Mouse (Mus musculus) G1E (cell line): ENCODE measurements around the gene Lrrc8a. TPM values are rescaled to one million over a fixed set of nuclear protein-coding genes. Genes with fewer than 3 reads are reported as not detected.
A peak's percentile ranks its signal among the peaks of the same experiment; 100 is the strongest.

Experiments used
- ATAC-seq: 2 replicates; pipeline ENCODE4 v1.8.0; 2016; ENCODE audit warnings: mild to moderate bottlenecking; ENCODE audit not compliant: insufficient number of reproducible peaks, poor library complexity, low FRiP score, severe bottlenecking; ENCODE audit errors: extremely low read depth
- DNase-seq: peaks from one replicate; pipeline ENCODE4 v3.0.0; 2012; ENCODE audit warnings: low spot score
- H3K27me3 ChIP-seq: 2 replicates; pipeline ENCODE4 v1.6.1; 2012; ENCODE audit warnings: mild to moderate bottlenecking, low read length, inconsistent platforms; ENCODE audit not compliant: insufficient read depth
- H3K36me3 ChIP-seq: replicated peaks from 2 replicates; pipeline ENCODE3; 2012; ENCODE audit warnings: mild to moderate bottlenecking, inconsistent platforms
- H3K4me1 ChIP-seq: 2 replicates; pipeline ENCODE4 v1.6.1; 2012; ENCODE audit warnings: low read depth, low read length, inconsistent platforms, mixed read lengths; ENCODE audit not compliant: insufficient read depth
- H3K4me3 ChIP-seq: 2 replicates; pipeline ENCODE4 v1.5.1; 2012; ENCODE audit warnings: low read depth, mild to moderate bottlenecking, inconsistent platforms, low read length, moderate library complexity, mixed read lengths
- H3K9me3 ChIP-seq: replicated peaks from 2 replicates; pipeline ENCODE4 v1.6.1; 2012; ENCODE audit warnings: inconsistent platforms
- CTCF ChIP-seq: IDR thresholded peaks from 2 replicates; pipeline ENCODE4 v1.5.1; 2012; ENCODE audit warnings: low read depth, low read length, inconsistent platforms, mixed read lengths
- GATA1 ChIP-seq: IDR thresholded peaks from 2 replicates; pipeline ENCODE4 v1.6.1; 2012; ENCODE audit warnings: borderline replicate concordance, low read length, inconsistent platforms, mixed read lengths
- GATA2 ChIP-seq: IDR thresholded peaks from 2 replicates; pipeline ENCODE4 v1.6.1; 2012; ENCODE audit warnings: low read depth, low read length, inconsistent platforms, borderline replicate concordance
- POLR2AphosphoS5 ChIP-seq: IDR thresholded peaks from 2 replicates; pipeline ENCODE4 v1.6.1; 2012; ENCODE audit warnings: low read depth, low read length, inconsistent platforms; ENCODE audit not compliant: insufficient replicate concordance
- TAL1 ChIP-seq: conservative IDR thresholded peaks from 2 replicates; pipeline ENCODE4 v1.6.1; 2012; ENCODE audit warnings: low read depth, low read length, inconsistent platforms, mixed read lengths
- polyA plus RNA-seq: library from polyadenylated mRNA; stranded (reverse); fragments of >175 nt; gene quantifications from 2 replicates; pipeline ENCODE4 v1.2.3, GENCODE M21; 2012
- total RNA-seq, 2 experiments: library from RNA; stranded (forward) in 1 of 2; stranded (reverse) in 1 of 2; fragments of 200-1000 nt in 1 of 2; fragments of >200 nt in 1 of 2; fragmentation: Nextera tagmentation in 1 of 2; gene quantifications; 2 replicates each; pipeline ENCODE4 v1.2.3; 2014 to 2017

Gene Lrrc8a
- total and polyA plus RNA-seq, 3 experiments, result 5.0 to 22.4 (median 6.7) TPM

DNA sequence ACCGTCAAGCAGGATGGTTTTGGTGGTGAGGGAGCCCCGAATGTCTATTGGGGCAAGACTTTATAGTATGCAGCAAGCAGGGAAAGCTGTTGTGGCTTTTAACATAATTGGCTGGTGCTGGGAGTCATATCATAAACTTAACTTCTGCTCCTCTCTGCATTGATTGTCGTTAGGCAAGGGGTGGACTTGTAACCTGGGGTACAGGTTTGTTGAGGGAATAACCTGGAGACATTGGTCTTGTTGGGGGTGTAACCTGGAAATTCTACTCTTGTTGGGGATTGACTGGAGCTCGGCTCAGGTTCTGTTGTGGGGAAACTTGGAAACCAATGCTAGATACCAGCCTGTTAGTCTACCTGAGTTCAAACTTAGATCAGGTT, 25.4 kb upstream of the Lrrc8a start:
- Histone ChIP-seq H3K27me3 (peaks cover 13% of the 10 kb centered on the region), H3K36me3 (peaks cover 4% of the 10 kb centered on the region), H3K4me3 (no peak overlapping the region), H3K4me1 (peaks cover 3% of the 10 kb centered on the region; the same call in 1 of the 2 replicates), H3K9me3 (no peaks in the 10 kb centered on the region)
- ATAC-seq (no peak), DNase-seq (no peak)
- TF ChIP-seq GATA2, result no peak
- TF ChIP-seq CTCF, result no peak
- no peak for TF ChIP-seq GATA1
- TF ChIP-seq POLR2AphosphoS5, result no peak
- TF ChIP-seq TAL1, result no peak

DNA sequence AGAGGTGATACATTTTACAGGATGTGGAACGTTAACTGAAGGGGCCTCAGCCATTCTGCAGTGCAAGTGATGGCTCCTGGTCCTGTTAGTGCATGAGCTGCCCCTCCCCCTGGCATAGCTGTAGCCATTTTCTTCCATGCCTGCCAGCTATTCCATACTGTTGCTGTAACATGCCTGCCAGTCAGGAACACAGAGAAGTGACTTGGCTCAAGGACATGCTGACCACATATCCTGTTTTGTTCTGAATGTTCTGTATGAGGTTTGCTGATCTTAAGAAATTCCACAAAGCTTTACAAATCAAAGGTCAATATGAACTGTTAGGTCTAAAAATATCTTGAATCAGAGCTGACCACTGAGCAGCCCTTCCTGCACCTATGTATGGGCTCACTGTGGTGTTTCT, 24.6 kb upstream of the Lrrc8a start:
- no peak for DNase-seq
- Histone ChIP-seq H3K4me3 (no peak overlapping the region), H3K4me1 (no peaks in the 10 kb centered on the region), H3K36me3 (peaks cover 3% of the 10 kb centered on the region), H3K27me3 (peaks cover 13% of the 10 kb centered on the region), H3K9me3 (0 out of 2 replicates have a peak, but pooled peaks cover 3% of the 10 kb centered on the region)
- ATAC-seq, result no peak
- no peak for TF ChIP-seq GATA2
- no peak for TF ChIP-seq CTCF
- no peak for TF ChIP-seq TAL1
- TF ChIP-seq GATA1, result no peak
- no peak for TF ChIP-seq POLR2AphosphoS5

DNA sequence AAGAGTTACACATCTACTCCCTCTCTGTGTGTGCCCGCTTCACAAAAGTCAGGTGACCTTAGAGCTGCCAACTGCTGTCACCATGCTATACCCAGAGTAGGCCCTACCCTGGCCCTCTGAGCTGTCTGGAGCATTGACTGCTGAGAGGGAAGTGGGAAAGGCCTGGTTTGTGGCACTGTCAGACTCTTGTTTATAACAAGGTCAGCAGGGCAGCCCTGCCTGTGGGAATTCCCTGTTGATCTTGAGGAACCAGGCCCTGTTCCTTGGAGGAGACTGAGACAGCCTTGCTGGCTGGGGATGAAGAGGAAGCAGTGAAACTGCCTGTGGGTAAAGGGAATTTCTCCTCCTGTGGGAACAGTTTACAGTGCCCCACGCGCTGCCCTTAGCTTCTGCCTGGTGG, 22.8 kb upstream of the Lrrc8a start:
- 0 out of 2 replicates have a peak, but pooled peaks cover 3% of the 10 kb centered on the region for H3K9me3 ChIP-seq
- TF ChIP-seq POLR2AphosphoS5, result no peak
- H3K4me3 ChIP-seq, result no peak overlapping the region
- no peaks in the 10 kb centered on the region for H3K4me1 ChIP-seq
- ATAC-seq (no peak), DNase-seq (no peak)
- H3K27me3 ChIP-seq, result peaks cover 13% of the 10 kb centered on the region
- no peaks in the 10 kb centered on the region for H3K36me3 ChIP-seq

DNA sequence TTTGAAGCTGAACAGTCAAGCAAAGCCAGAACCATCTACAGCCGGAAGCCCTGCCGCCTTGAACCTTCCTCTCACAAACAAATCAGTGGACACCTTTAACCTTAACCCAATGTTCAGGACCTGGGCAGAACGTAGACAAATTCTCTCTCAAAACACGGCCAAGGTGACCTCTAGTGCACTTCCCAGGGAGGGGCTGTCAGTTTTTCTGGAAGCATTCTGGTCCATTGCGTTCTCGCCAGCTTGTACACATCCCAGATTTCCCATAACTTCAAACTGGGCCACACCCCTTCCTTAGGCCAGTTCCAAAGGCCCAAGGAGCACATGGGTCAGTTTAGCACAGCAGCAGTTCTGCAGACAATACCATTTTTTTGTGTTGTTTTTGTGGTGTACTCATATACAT, 22.0 kb upstream of the Lrrc8a start:
- H3K4me3 ChIP-seq, result no peak overlapping the region
- no peak for ATAC-seq

DNA sequence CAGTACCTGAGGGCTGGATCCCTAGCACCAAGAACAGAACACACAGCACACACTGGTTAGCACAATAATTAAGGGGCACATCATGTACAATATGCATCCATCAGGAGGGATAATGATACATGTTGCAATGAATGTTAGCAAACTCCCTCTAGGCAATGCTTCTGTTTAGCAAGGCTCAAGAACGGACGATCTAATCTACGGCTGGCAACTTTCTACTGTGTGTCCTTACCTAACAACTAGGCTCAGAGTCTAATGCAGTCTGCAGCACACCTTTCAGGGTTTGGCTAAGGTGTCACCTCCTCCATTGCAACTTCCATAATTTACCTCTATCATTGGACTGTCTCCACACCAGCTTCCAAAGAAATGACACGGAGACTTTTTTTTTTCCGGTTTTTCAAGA, 21.2 kb upstream of the Lrrc8a start:
- Histone ChIP-seq H3K4me3 (no peak overlapping the region), H3K9me3 (0 out of 2 replicates have a peak, but pooled peaks cover 3% of the 10 kb centered on the region), H3K36me3 (no peaks in the 10 kb centered on the region), H3K27me3 (peaks cover 9% of the 10 kb centered on the region), H3K4me1 (no peaks in the 10 kb centered on the region)
- DNase-seq, result no peak
- ATAC-seq, result no peak
- no peak for TF ChIP-seq POLR2AphosphoS5
- TF ChIP-seq TAL1, result no peak
- no peak for TF ChIP-seq GATA2
- no peak for TF ChIP-seq CTCF
- no peak for TF ChIP-seq GATA1

More for the DNA sequence above, 22.0 kb upstream of the Lrrc8a start:
- TF ChIP-seq CTCF (no peak), GATA2 (no peak), TAL1 (no peak), POLR2AphosphoS5 (no peak), GATA1 (no peak)
- Histone ChIP-seq H3K27me3 (peaks cover 12% of the 10 kb centered on the region), H3K4me1 (no peaks in the 10 kb centered on the region), H3K9me3 (0 out of 2 replicates have a peak, but pooled peaks cover 3% of the 10 kb centered on the region), H3K36me3 (no peaks in the 10 kb centered on the region)
- no peak for DNase-seq

DNA sequence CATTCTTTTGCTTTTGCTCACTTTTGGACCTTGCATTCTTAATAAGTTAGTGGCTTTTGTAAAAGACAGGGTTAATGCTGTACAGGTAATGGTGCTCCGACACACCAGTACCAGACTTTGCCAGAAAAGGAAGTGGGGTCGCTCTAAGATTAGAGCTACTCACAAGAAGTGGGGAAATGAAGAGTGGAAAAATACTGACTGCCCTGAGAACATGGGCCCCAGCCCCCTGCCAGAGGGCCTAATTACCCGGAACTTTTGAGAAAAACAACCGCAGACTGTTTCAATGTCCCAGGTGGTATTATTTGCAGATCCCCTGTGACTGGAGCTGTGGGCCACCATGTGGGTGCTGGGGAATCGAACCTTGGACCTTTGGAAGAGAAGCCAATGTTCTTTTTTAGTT, 1.9 kb upstream of the Lrrc8a start:
- Histone ChIP-seq H3K4me1 (peaks cover 33% of the 10 kb centered on the region), H3K9me3 (peaks cover 24% of the 10 kb centered on the region), H3K36me3 (peaks cover 18% of the 10 kb centered on the region), H3K27me3 (no peaks in the 10 kb centered on the region), H3K4me3 (no peak overlapping the region)
- TF ChIP-seq GATA2, result no peak
- DNase-seq (no peak), ATAC-seq (no peak)

DNA sequence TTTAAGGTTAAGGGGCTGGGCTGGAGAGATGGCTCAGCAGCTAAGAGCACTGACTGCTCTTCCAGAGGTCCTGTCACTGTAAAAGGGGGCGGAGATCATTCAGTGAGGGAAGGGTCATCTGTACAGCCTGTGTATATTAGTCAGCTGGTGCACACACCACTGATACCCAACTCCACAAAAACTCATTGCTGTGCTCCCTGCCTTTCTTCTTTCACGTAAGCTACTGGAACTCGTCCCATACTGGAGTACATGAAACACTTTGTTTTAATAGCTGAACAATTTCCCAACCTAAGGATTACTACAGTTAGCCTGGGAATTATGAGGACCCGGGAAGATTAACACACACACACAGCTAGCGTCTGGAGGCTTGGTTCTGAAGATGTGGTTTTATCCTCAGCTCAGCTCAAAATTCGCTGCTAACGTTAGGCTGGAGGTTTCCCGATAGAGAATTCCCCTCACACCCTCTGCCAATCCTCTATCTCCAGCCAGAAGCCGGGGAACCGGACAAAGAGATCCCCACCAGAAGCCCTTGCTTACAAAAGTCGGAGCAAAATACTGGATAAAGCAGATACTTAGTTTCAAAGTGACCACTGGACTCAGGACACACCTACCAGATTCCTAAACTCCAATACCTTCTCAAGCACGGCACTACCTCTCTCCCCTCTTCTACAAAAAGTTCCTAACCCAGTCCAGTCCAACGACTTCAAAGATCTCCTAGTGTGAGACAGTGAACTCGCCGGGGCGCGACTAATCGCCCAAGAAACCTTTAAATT, 903 bp upstream of the Lrrc8a start:
- TF ChIP-seq CTCF (no peak), POLR2AphosphoS5 (no peak), GATA1 (no peak), TAL1 (no peak), GATA2 (no peak)
- peak overlapping the region; percentile 90 for H3K4me3 ChIP-seq
- no peaks in the 10 kb centered on the region for H3K27me3 ChIP-seq
- ATAC-seq (no peak), DNase-seq (no peak)
- peaks cover 14% of the 10 kb centered on the region for H3K9me3 ChIP-seq
- peaks cover 28% of the 10 kb centered on the region for H3K36me3 ChIP-seq
- H3K4me1 ChIP-seq, result peaks cover 39% of the 10 kb centered on the region
